Mouse (Mus musculus) activated CD4-positive, CD25-positive, alpha-beta regulatory T cell, adult 4 months (primary cell): Measurements from ENCODE around the gene Anxa6. TPM values are rescaled to one million over a fixed set of nuclear protein-coding genes. Genes with fewer than 3 reads are reported as not detected.

Experiments
- polyA plus RNA-seq, 2 experiments: library from polyadenylated mRNA; unstranded; fragments of 100-300 nt; shearing (Covaris generic); gene quantifications; one replicate each; pipeline ENCODE4 v1.2.1; 2017

Anxa6 gene
- polyA plus RNA-seq, 2 experiments from 2014 or later = 447 to 527 TPM

Other genes with a start within 250 kb of the Anxa6 start
- gene Cdc42se2, start 245.8 kb downstream of the Anxa6 start, polyA plus RNA-seq = 100 to 1,000 TPM; 286 to 321 TPM
- gene Lyrm7, start 172.5 kb downstream of the Anxa6 start, polyA plus RNA-seq = 1 to 10 TPM; 2.4 to 3.7 TPM
- 100 to 1,000 TPM; 601 to 656 TPM for gene Hint1, start 167.1 kb downstream of the Anxa6 start, polyA plus RNA-seq
- gene Gpx3, start 131.0 kb downstream of the Anxa6 start, polyA plus RNA-seq = 1 to 10 TPM in 1 of 2 experiments, under 1 TPM in 1; 0.90 to 1.1 TPM
- gene Tnip1, start 70.5 kb downstream of the Anxa6 start, polyA plus RNA-seq = 10 to 100 TPM; 81.5 to 98.2 TPM
- 10 to 100 TPM; 78.6 to 85.9 TPM for gene Ccdc69, start 44.7 kb upstream of the Anxa6 start, polyA plus RNA-seq
- 100 to 1,000 TPM; 152 to 191 TPM for gene Gm2a, start 64.7 kb upstream of the Anxa6 start, polyA plus RNA-seq
- gene Slc36a3, start 118.3 kb upstream of the Anxa6 start, polyA plus RNA-seq = 1 to 10 TPM in 1 of 2 experiments, under 1 TPM in 1; 0.36 to 1.2 TPM
- gene Slc36a2, start 151.6 kb upstream of the Anxa6 start, polyA plus RNA-seq = under 1 TPM in 1 of 2 experiments, not detected in 1; 0.37 TPM
- 1 to 10 TPM; 2.3 to 2.5 TPM for gene Slc36a1, start 170.9 kb upstream of the Anxa6 start, polyA plus RNA-seq